Mouse (Mus musculus) forebrain, embryonic 10.5 days (tissue): Measurements from ENCODE around the gene Vnn3. TPM values are rescaled to one million over a fixed set of nuclear protein-coding genes. Genes with fewer than 3 reads are reported as not detected.

Experiments used
- DNase-seq: peaks from one replicate; pipeline ENCODE4 v3.0.0-alpha.2; 2017; ENCODE audit warnings: low spot score; ENCODE audit errors: extremely low spot score
- H3K27ac ChIP-seq: fragments of 300-500 bp; sonication (generic); 2 replicates; pipeline ENCODE4 v1.5.1; 2016; ENCODE audit warnings: mild to moderate bottlenecking
- H3K27me3 ChIP-seq: fragments of 300-500 bp; sonication (generic); 2 replicates; pipeline ENCODE4 v1.6.1; 2016; ENCODE audit warnings: mild to moderate bottlenecking; ENCODE audit not compliant: poor library complexity, severe bottlenecking
- H3K36me3 ChIP-seq: fragments of 300-500 bp; sonication (generic); replicated peaks from 2 replicates; pipeline ENCODE4 v1.6.1; 2016; ENCODE audit warnings: mild to moderate bottlenecking, moderate library complexity
- H3K4me1 ChIP-seq: fragments of 300-500 bp; sonication (generic); 2 replicates; pipeline ENCODE4 v1.6.1; 2016
- H3K4me3 ChIP-seq: fragments of 300-500 bp; sonication (generic); 2 replicates; pipeline ENCODE4 v1.5.1; 2016; ENCODE audit warnings: mild to moderate bottlenecking, moderate library complexity
- H3K9me3 ChIP-seq: fragments of 300-500 bp; sonication (generic); 2 replicates; pipeline ENCODE4 v1.6.1; 2016; ENCODE audit warnings: mild to moderate bottlenecking, moderate library complexity
- WGBS: fragments of 180-500 bp; shearing (Covaris S2); methylation state at CpG from one replicate; pipeline ENCODE4 v1.1.7; 2016; 5-methylcytosine and 5-hydroxymethylcytosine counted together
- polyA plus RNA-seq: library from polyadenylated mRNA; unstranded; fragments of >200 nt; fragmentation: Nextera tagmentation; extraction: Ambion mirVana; gene quantifications from 2 replicates; pipeline ENCODE4 v1.2.1, GENCODE M21; 2016

Vnn3 gene
- polyA plus RNA-seq, 1 experiment from 2014 or later, result not detected

- peak overlapping the region; percentile 48; the same call in 1 of the 2 replicates for H3K27ac ChIP-seq
- H3K9me3 ChIP-seq, result no peaks in the 10 kb centered on the region
- no peaks in the 10 kb centered on the region for H3K36me3 ChIP-seq
- no peak for DNase-seq
- no peaks in the 10 kb centered on the region for H3K27me3 ChIP-seq
- 44% methylated on average over 3 of the region's 3 CpGs for WGBS
- no peak overlapping the region for H3K4me3 ChIP-seq
- peaks cover 12% of the 10 kb centered on the region; the same call in 1 of the 2 replicates for H3K4me1 ChIP-seq
Observed at GRCm38 (mm10) chr10:23901119-23901518, 49.9 kb downstream of the Vnn3 start.

- Histone ChIP-seq H3K36me3 (no peaks in the 10 kb centered on the region), H3K9me3 (no peaks in the 10 kb centered on the region), H3K4me3 (no peak overlapping the region), H3K27ac (no peak overlapping the region), H3K4me1 (peaks cover 10% of the 10 kb centered on the region; the same call in 1 of the 2 replicates), H3K27me3 (no peaks in the 10 kb centered on the region)
- WGBS, result 86% methylated on average over 1 of the region's 1 CpGs
- DNase-seq, result no peak
Observed at GRCm38 (mm10) chr10:23905661-23906060, 54.4 kb downstream of the Vnn3 start.

Other genes with a start within 250 kb of the Vnn3 start
- gene Rps12, start 64.2 kb upstream of the Vnn3 start, polyA plus RNA-seq, result 153 and 161 TPM in 2 replicates
- gene Slc18b1, start 54.5 kb upstream of the Vnn3 start, polyA plus RNA-seq, result 10.6 and 12.4 TPM in 2 replicates
- 1.2 and 1.9 TPM in 2 replicates for gene Vnn1, start 43.2 kb downstream of the Vnn3 start, polyA plus RNA-seq
- gene Taar1, start 68.9 kb downstream of the Vnn3 start, polyA plus RNA-seq, result not detected in 2 replicates
- gene Taar2, start 87.1 kb downstream of the Vnn3 start, polyA plus RNA-seq, result not detected in 2 replicates
- gene Taar3, start 98.1 kb downstream of the Vnn3 start, polyA plus RNA-seq, result not detected in 2 replicates
- not detected in 2 replicates for gene Taar4, start 109.0 kb downstream of the Vnn3 start, polyA plus RNA-seq
- gene Taar5, start 119.2 kb downstream of the Vnn3 start, polyA plus RNA-seq, result not detected in 2 replicates
- not detected in 2 replicates for gene Taar6, start 134.2 kb downstream of the Vnn3 start, polyA plus RNA-seq
- gene Taar7a, start 142.0 kb downstream of the Vnn3 start, polyA plus RNA-seq, result not detected in 2 replicates
- gene Taar7b, start 148.5 kb downstream of the Vnn3 start, polyA plus RNA-seq, result not detected in 2 replicates
- not detected in 2 replicates for gene Taar7d, start 175.8 kb downstream of the Vnn3 start, polyA plus RNA-seq
- gene Taar7e, start 186.2 kb downstream of the Vnn3 start, polyA plus RNA-seq, result not detected in 2 replicates
- gene Taar7f, start 198.0 kb downstream of the Vnn3 start, polyA plus RNA-seq, result not detected in 2 replicates
- not detected in 2 replicates for gene Taar8a, start 225.0 kb downstream of the Vnn3 start, polyA plus RNA-seq
- not detected in 2 replicates for gene Taar8b, start 240.8 kb downstream of the Vnn3 start, polyA plus RNA-seq